Mouse (Mus musculus) CH12.LX (cell line): ENCODE measurements around the gene Pld1. TPM values are rescaled to one million over a fixed set of nuclear protein-coding genes. Genes with fewer than 3 reads are reported as not detected.

ENCODE experiments used
- DNase-seq: peaks from one replicate; pipeline ENCODE4 v3.0.0-alpha.2; 2013; ENCODE audit errors: extremely low read depth
- H3K27ac ChIP-seq: 2 replicates; pipeline ENCODE4 v1.5.1; 2012; ENCODE audit warnings: low read depth, mild to moderate bottlenecking, control low read depth, moderate library complexity; ENCODE audit not compliant: insufficient read depth
- H3K27me3 ChIP-seq: replicated peaks from 2 replicates; pipeline ENCODE3; 2012; ENCODE audit warnings: inconsistent platforms
- H3K36me3 ChIP-seq, 2 experiments: replicated peaks in 1 of 2; 2 replicates each; pipeline versions ENCODE3 to v1.6.1; 2012; ENCODE audit warnings: inconsistent platforms in 1 of 2, low read length in 1 of 2, mild to moderate bottlenecking in 1 of 2, mixed read lengths in 1 of 2, moderate library complexity in 1 of 2; ENCODE audit not compliant: control insufficient read depth in 1 of 2, insufficient read depth in 1 of 2
- H3K4me1 ChIP-seq, 2 experiments: 2 replicates each; pipeline ENCODE4 v1.6.1; 2012; ENCODE audit warnings: inconsistent platforms in 1 of 2, moderate library complexity in 1 of 2; ENCODE audit not compliant: insufficient read depth in 2 of 2, control insufficient read depth in 1 of 2
- H3K4me2 ChIP-seq: 2 replicates; pipeline ENCODE4 v1.6.1; 2012; ENCODE audit warnings: low read depth, mild to moderate bottlenecking, control low read depth; ENCODE audit not compliant: poor library complexity, insufficient read depth, severe bottlenecking
- H3K4me3 ChIP-seq, 3 experiments: fragments of 150-350 bp in 1 of 3; sonication (generic) in 1 of 3; replicated peaks in 1 of 3; 2 replicates each; pipeline versions ENCODE3 to v1.5.1; 2011 to 2012; ENCODE audit warnings: low read depth in 2 of 3, low read length in 2 of 3, mild to moderate bottlenecking in 2 of 3, moderate library complexity in 2 of 3, control low read depth in 1 of 3, improper control_type of control experiment in 1 of 3, inconsistent platforms in 1 of 3, mixed read lengths in 1 of 3; ENCODE audit not compliant: poor library complexity in 1 of 3
- H3K79me2 ChIP-seq: replicated peaks from 2 replicates; pipeline ENCODE4 v1.6.1; 2012; ENCODE audit warnings: mild to moderate bottlenecking, moderate library complexity; ENCODE audit not compliant: control insufficient read depth, poor library complexity, insufficient read depth, severe bottlenecking; ENCODE audit errors: extremely low read depth
- H3K9ac ChIP-seq: 2 replicates; pipeline ENCODE4 v1.6.1; 2012; ENCODE audit warnings: low read depth, mild to moderate bottlenecking, control low read depth, moderate library complexity; ENCODE audit not compliant: insufficient read depth
- H3K9me3 ChIP-seq: replicated peaks from 2 replicates; pipeline ENCODE3; 2012; ENCODE audit warnings: low read length, inconsistent platforms, mixed read lengths
- CHD2 ChIP-seq: IDR thresholded peaks from 2 replicates; pipeline ENCODE4 v1.6.1; 2011; ENCODE audit warnings: low read length, improper control_type of control experiment
- E2F4 ChIP-seq: IDR thresholded peaks from 2 replicates; pipeline ENCODE4 v1.6.1; 2011; ENCODE audit warnings: low read depth, low read length, improper control_type of control experiment; ENCODE audit not compliant: insufficient replicate concordance
- EP300 ChIP-seq: IDR thresholded peaks from 2 replicates; pipeline ENCODE4 v1.6.1; 2011; ENCODE audit warnings: low read length, improper control_type of control experiment
- ETS1 ChIP-seq: conservative IDR thresholded peaks from 2 replicates; pipeline ENCODE4 v1.6.1; 2012; ENCODE audit warnings: low read depth, mild to moderate bottlenecking, inconsistent platforms, low read length, improper control_type of control experiment, moderate library complexity
- GABPA ChIP-seq: IDR thresholded peaks from 2 replicates; pipeline ENCODE4 v1.6.1; 2012; ENCODE audit warnings: low read depth, low read length, improper control_type of control experiment, inconsistent platforms; ENCODE audit not compliant: insufficient replicate concordance
- JUN ChIP-seq: IDR thresholded peaks from 2 replicates; pipeline ENCODE4 v1.6.1; 2011; ENCODE audit warnings: low read depth, mild to moderate bottlenecking, low read length, improper control_type of control experiment, moderate library complexity; ENCODE audit not compliant: insufficient read depth
- KAT2A ChIP-seq: IDR thresholded peaks from 2 replicates; pipeline ENCODE4 v1.6.1; 2012; ENCODE audit warnings: low read length, improper control_type of control experiment, inconsistent platforms; ENCODE audit not compliant: insufficient replicate concordance
- MAZ ChIP-seq: IDR thresholded peaks from 2 replicates; pipeline ENCODE4 v1.6.1; 2012; ENCODE audit warnings: low read depth, mild to moderate bottlenecking, inconsistent platforms, low read length, improper control_type of control experiment, moderate library complexity
- POLR2A ChIP-seq: IDR thresholded peaks from 2 replicates; pipeline ENCODE4 v1.6.1; 2011; ENCODE audit warnings: low read depth, mild to moderate bottlenecking, improper control_type of control experiment, low read length
- POLR2AphosphoS2 ChIP-seq: IDR thresholded peaks from 2 replicates; pipeline ENCODE4 v1.6.1; 2011; ENCODE audit warnings: low read depth, low read length, improper control_type of control experiment
- RAD21 ChIP-seq: IDR thresholded peaks from 2 replicates; pipeline ENCODE4 v1.6.1; 2011; ENCODE audit warnings: low read depth, mild to moderate bottlenecking, low read length, improper control_type of control experiment, moderate library complexity
- RCOR1 ChIP-seq: conservative IDR thresholded peaks from 2 replicates; pipeline ENCODE4 v1.6.1; 2012; ENCODE audit warnings: low read depth, mild to moderate bottlenecking, inconsistent platforms, low read length, improper control_type of control experiment
- SIN3A ChIP-seq: IDR thresholded peaks from 2 replicates; pipeline ENCODE4 v1.6.1; 2012; ENCODE audit warnings: low read length, improper control_type of control experiment, inconsistent platforms
- TCF12 ChIP-seq: IDR thresholded peaks from 2 replicates; pipeline ENCODE4 v1.6.1; 2014; ENCODE audit warnings: low read depth, mild to moderate bottlenecking, inconsistent platforms, low read length, improper control_type of control experiment
- UBTF ChIP-seq: IDR thresholded peaks from 2 replicates; pipeline ENCODE4 v1.6.1; 2012; ENCODE audit warnings: low read depth, mild to moderate bottlenecking, inconsistent platforms, low read length, improper control_type of control experiment, moderate library complexity
- USF2 ChIP-seq: conservative IDR thresholded peaks from 2 replicates; pipeline ENCODE4 v1.6.1; 2011; ENCODE audit warnings: low read depth, low read length, improper control_type of control experiment
- ZC3H11A ChIP-seq: IDR thresholded peaks from 2 replicates; pipeline ENCODE4 v1.6.1; 2012; ENCODE audit warnings: low read depth, mild to moderate bottlenecking, inconsistent platforms, low read length, improper control_type of control experiment
- dilution Hi-C: fragments of 300-500 bp; cut with MboI; formaldehyde crosslinking; loops from 2 replicates; pipeline ENCODE4 v1.14.3; 2020; ENCODE audit warnings: low sequenced_read_pairs; ENCODE audit not compliant: extremely low pct_unique_long_range_greater_than_20kb, extremely low pct_ligation_motif_present
- in situ Hi-C: fragments of 300-500 bp; cut with MboI; formaldehyde crosslinking; loops from 3 replicates; pipeline ENCODE4 v1.14.3; 2019; ENCODE audit warnings: low sequenced_read_pairs, low pct_ligation_motif_present, low pct_unique_long_range_greater_than_20kb, mixed read lengths
- polyA plus RNA-seq: library from polyadenylated mRNA; unstranded; fragments of >175 nt; gene quantifications from 2 replicates; pipeline ENCODE4 v1.2.1, GENCODE M21; 2012; ENCODE audit warnings: low read depth; ENCODE audit not compliant: insufficient read length
- total RNA-seq, 2 experiments: library from RNA; depleted of rRNA; stranded (reverse); fragments of 300-350 nt in 1 of 2; fragments of >200 nt in 1 of 2; gene quantifications; 2 replicates each; pipeline ENCODE4 v1.2.3; 2012 to 2014

Pld1 gene
- total and polyA plus RNA-seq, 3 experiments: not detected

- Histone ChIP-seq H3K9ac (no peak overlapping the region), H3K27ac (no peak overlapping the region), H3K36me3 (no peaks in the 10 kb centered on the region), H3K9me3 (peaks cover 76% of the 10 kb centered on the region), H3K79me2 (no peaks in the 10 kb centered on the region), H3K4me1 (no peaks in the 10 kb centered on the region), H3K27me3 (no peaks in the 10 kb centered on the region), H3K4me2 (no peak overlapping the region), H3K4me3 (no peak overlapping the region)
- no peak for DNase-seq
- in situ Hi-C loops (no loop called here), dilution Hi-C loops (no loop called here)
- no peak for TF ChIP-seq CHD2
- TF ChIP-seq JUN: no peak
- no peak for TF ChIP-seq UBTF
- no peak for TF ChIP-seq GABPA
- TF ChIP-seq POLR2A: no peak
- no peak for TF ChIP-seq E2F4
- TF ChIP-seq RAD21: no peak
- no peak for TF ChIP-seq SIN3A
- TF ChIP-seq, all 38 proteins: peak for 0
Observed at GRCm38 (mm10) chr3:27921268-27922020, 17.1 kb upstream of the Pld1 start.

- Histone ChIP-seq H3K4me1 (no peaks in the 10 kb centered on the region), H3K36me3 (no peaks in the 10 kb centered on the region), H3K79me2 (no peaks in the 10 kb centered on the region), H3K27ac (no peak overlapping the region), H3K9me3 (peaks cover 65% of the 10 kb centered on the region), H3K4me2 (no peak overlapping the region), H3K9ac (no peak overlapping the region), H3K27me3 (no peaks in the 10 kb centered on the region), H3K4me3 (no peak overlapping the region)
- TF ChIP-seq ZC3H11A (no peak), KAT2A (no peak)
- in situ Hi-C loops: no loop called here
- DNase-seq: no peak
- dilution Hi-C loops: no loop called here
Observed at GRCm38 (mm10) chr3:27924037-27924436, 14.5 kb upstream of the Pld1 start.

DNA sequence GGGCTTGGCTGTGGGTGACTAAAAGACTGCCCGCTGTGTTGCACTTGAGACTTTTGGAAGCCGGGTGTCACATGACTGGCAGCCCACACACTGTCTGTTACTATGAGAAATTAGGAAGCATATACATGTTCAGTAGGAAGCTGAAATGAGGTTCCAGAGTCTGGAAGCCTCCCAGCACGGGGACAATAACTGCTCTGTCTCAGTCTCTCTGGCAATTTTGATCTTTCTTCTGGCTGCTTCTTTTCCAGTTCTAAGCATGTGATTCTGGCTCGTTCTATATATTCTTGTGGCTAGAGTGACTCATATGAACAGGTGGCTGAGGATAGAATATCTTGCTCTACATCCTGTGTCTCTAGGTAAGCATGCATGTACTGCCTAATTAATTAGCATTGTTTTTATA, 9.3 kb upstream of the Pld1 start:
- H3K4me2 ChIP-seq: no peak overlapping the region
- TF ChIP-seq JUN: no peak
- no peak for TF ChIP-seq EP300
- TF ChIP-seq MAZ: no peak
- no peak for TF ChIP-seq POLR2AphosphoS2
- no peak for TF ChIP-seq ETS1
- TF ChIP-seq E2F4: no peak
- no peak for TF ChIP-seq USF2
- no peak for TF ChIP-seq TCF12
- no peak for TF ChIP-seq RCOR1
- no peak overlapping the region for H3K4me3 ChIP-seq
- DNase-seq: no peak
- in situ Hi-C loops: no loop called here
- dilution Hi-C loops: no loop called here
- no peak overlapping the region for H3K27ac ChIP-seq
- H3K79me2 ChIP-seq: no peaks in the 10 kb centered on the region
- H3K27me3 ChIP-seq: no peaks in the 10 kb centered on the region
- no peaks in the 10 kb centered on the region for H3K36me3 ChIP-seq
- peaks cover 55% of the 10 kb centered on the region for H3K9me3 ChIP-seq
- H3K9ac ChIP-seq: no peak overlapping the region
- H3K4me1 ChIP-seq: no peaks in the 10 kb centered on the region
